Mouse (Mus musculus) heart, postnatal 0 days (tissue): ENCODE measurements at regions not wholly inside any gene's neighbourhood (a gene's known extent, or its start where the extent isn't known, plus 50 kb on each side); places are given as distances from the start of the nearest gene placed in this dataset.

Experiments
- CTCF ChIP-seq: IDR thresholded peaks from 2 replicates; pipeline ENCODE4 v1.5.1; 2016; ENCODE audit warnings: antibody characterized with exemption, control low read depth, low read depth
- EP300 ChIP-seq: IDR thresholded peaks from 2 replicates; pipeline ENCODE4 v1.6.1; 2016; ENCODE audit warnings: antibody characterized with exemption, low read depth

DNA sequence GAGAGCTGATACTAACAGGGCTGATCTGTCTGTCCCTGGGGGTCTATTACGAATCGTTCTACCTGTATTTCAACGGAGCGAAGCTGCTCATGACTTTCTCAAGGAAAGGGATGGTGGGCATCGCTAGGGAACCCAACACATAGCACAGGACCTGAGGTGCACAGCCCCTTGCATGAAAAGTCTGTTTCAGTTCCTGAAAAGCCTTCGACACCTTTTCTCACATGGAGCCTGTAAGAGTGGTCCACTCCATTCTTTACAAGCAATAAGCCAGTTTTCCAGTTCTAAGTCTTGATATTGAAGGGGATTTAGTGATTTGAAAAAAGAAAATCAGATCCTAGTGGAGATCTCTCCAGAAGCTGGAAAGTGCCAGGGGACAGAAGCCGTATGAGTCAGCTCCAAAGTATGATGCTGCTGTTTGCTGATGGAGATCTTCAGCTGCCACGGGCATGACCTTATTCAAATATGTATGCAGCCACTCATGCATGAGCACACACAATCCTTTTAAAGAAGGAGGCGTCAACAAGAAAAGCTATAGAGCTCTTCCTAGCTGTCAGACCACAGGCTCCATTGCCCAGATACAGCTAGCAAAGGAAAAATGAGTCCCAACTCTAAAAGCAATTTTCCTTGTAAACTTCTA, 95.5 kb upstream of the 1700016C15Rik start:
- TF ChIP-seq CTCF (no peak), EP300 (no peak)
